Mouse (Mus musculus) gastrocnemius, postnatal 4 days (tissue): ENCODE data around the gene Ap1g1. TPM values are rescaled to one million over a fixed set of nuclear protein-coding genes. Genes with fewer than 3 reads are reported as not detected.

Experiments used
- DNase-seq, 2 experiments: peaks; one replicate each; pipeline ENCODE4 v3.0.0; 2021 to 2022; ENCODE audit warnings: low spot score in 2 of 2, mixed read lengths in 2 of 2
- total RNA-seq, 2 experiments: library from RNA; stranded (reverse); gene quantifications; 2 replicates each; pipeline ENCODE4 v1.2.3; 2021

The Ap1g1 gene
- total RNA-seq, 2 experiments from 2014 or later: 46.7 to 51.7 TPM

GRCm38 (mm10) chr8:109779431-109780228 lies 1.3 kb downstream of the Ap1g1 start:
- DNase-seq: no peak

DNA sequence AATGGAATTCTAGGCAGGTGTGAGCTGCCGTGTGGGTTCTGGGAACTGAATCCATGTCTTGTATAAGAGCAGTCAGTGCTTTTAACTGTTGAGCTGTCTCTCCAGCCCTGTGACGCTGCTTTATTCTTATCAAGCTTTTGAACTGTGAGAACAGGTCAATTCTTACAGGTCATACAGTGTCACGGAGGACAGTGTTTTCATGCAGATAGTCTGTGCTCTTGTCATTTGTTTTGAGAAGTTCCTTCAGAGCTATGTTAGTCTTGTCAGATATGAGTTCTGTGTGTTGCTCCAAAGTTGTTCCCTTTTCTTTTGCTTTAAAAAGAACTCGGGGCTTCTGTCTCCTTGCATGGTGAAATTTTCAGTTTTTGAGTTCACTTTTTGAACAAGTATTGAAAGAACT lies 2.2 kb downstream of the Ap1g1 start:
- DNase-seq: no peak

- no peak for DNase-seq
Observed at GRCm38 (mm10) chr8:109790938-109791337, 12.6 kb downstream of the Ap1g1 start.

GRCm38 (mm10) chr8:109795166-109795565 lies 16.8 kb downstream of the Ap1g1 start:
- no peak for DNase-seq

- no peak for DNase-seq
Observed at GRCm38 (mm10) chr8:109798721-109799120, 20.4 kb downstream of the Ap1g1 start.

DNA sequence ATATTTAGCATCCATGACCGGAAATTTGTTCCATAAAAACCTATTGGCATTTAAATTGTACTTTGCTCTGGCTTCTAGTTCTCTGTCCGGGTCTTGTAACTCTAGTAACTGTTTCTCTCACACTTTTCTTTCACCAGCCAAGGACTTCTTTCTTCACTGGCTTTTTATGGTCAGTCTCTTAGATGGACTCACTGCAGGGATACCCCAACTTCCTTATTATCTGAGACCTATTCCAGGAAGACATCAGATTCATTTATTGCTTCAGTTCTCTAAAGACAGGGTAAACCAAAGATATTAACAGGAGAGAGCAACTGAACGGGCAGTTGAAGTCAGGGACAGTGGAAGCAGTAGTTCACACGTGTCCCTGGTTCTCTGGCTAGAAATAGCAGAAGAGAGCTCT lies 20.9 kb downstream of the Ap1g1 start:
- no peak for DNase-seq

- no peak for DNase-seq
Observed at GRCm38 (mm10) chr8:109800325-109800724, 22.0 kb downstream of the Ap1g1 start.

DNA sequence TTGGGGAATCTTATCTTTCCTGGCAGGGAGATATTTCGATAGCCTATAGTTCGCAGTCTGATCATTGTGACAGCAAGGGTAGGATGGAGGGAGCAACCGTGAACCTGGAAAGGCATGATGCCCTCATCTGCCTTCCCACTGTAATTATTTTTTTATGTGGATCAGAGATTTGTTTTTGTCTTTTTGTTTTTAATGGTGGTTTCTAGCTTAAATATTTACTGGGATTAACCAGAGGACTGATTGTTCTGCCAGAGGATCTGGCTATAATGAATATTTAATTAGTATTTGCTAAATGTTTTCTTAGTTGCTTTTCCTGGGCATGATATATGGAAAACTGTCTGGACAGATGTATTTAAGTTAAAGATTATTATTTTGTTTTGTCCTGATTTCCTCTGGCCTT lies 24.9 kb downstream of the Ap1g1 start:
- DNase-seq: no peak

DNA sequence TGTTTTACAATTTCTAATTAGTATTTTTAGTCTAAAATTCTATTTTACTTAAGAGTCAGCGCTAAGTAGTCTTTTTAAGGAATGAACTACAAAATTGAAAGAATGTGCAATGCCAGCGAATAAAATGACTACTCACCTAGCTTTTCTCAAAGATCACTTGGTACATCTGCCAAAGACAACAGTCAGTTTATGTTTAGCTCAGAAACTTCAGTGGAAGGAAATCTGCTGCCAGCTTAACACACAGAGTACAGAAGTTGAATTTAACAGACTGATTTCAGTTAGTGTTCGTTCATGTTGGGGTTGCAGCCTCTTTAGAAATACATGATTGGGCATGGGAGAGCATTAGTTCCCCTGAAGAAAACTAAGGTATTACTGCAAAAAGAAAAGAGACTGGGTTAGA lies 25.4 kb downstream of the Ap1g1 start:
- no peak for DNase-seq

DNA sequence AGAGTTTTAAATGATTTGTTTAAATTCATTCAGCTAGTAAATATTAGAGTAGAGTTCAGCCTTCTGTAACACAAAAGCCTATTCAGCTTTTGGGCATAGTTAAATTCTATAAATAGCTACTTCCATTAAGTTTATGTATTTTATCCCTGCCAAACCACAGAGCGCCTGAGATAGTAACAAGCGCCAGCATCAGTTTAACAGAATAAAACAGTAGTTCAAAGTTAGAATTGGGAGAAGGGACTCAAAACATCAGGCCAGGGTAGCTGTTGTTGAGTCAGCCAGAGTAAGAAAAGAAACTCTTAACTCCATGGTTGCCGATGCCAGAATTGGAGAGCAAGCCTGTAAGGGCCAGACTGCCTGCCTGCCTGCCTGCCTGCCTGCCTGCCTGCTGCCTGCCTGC lies 28.2 kb downstream of the Ap1g1 start:
- DNase-seq: no peak

DNA sequence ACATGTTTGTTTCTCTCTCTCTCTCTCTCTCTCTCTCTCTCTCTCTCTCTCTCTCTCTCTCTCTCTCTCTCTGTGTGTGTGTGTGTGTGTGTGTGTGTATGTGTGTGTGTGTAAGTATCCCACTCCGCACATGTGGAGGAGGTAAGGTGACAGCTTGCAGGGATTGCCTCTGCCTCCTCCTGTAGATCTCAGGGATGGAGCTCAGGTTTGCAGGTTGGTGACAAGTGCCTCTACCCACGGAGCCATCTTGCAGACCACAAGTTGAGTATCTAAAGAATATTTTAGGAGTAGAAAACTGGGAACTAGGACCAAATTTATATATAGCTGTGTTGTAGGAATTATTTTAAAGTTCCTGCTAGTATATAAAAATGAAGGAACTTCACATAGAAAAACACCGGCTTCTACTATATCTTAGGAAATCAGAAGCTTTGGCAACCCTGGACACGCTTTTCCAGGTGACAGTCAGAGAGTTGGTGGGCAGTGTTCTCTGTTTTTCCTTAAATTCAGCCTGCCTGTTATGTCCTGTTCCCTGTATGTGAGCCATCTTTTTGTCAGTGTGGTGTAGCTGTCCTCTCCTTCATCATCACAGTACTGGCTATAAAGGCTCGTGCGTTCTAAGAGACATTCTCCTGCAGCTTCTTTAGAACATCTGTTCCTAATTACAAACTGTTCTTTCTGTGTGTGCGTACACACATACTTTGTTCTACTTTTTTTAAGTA lies 29.2 kb downstream of the Ap1g1 start:
- no peak for DNase-seq

DNA sequence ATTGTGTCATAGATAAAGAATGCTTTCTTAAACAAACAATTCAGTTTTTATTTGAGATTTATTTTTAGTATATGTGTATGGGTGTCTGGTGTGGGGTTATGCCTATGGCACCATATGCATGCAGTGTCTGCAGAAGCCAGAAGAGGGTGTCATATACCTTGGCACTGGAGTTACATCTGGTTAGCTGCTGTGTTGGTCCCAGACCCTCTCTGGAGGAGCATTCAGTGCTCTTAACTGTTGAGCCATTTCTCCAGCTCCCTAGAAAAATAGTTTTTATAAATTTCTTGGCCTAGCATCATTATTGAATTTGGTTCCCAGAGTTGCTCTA lies 29.7 kb downstream of the Ap1g1 start:
- DNase-seq: no peak

DNA sequence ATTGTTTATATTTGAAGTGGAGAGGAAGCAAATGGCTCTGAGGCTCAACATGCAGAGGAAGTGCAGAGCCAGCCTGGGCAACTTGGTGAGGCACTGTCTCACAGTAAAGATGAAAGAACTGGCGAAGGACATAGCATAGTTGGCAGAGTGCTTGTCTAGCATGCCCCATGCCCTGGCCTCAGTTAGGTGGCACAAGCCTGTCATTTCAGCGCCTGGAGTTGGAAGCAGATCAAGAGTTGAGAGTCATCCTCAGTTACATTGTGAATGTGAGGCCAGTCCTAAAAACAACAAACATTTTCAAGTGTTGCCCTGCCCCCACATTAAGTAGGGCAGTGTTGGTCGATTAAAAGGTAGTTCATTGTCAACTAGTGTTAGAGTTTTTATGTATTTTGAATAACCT lies 32.1 kb downstream of the Ap1g1 start:
- no peak for DNase-seq

DNA sequence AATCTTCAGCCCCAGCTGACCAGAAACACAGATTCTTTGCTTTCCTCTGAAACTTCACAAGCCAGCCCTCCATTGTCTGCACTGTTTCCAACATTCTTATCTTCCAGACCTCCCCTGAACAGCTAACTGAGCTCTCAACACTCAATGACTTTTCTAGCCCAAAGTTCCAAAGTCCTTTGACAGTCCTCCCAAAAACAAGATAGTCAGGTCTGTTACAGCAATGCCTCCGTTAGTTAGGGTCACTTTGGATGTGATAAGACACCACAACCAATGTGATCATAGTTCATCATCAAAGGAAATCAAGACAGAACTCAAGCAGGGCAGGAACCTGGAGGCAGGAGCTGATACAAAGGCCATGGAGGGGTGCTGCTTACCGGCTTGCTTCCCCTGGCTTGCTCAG lies 36.9 kb downstream of the Ap1g1 start:
- no peak for DNase-seq

- DNase-seq: no peak
Observed at GRCm38 (mm10) chr8:109817933-109818332, 39.6 kb downstream of the Ap1g1 start.

- no peak for DNase-seq
Observed at GRCm38 (mm10) chr8:109823561-109823960, 45.2 kb downstream of the Ap1g1 start.

- no peak for DNase-seq
Observed at GRCm38 (mm10) chr8:109839822-109840221, 61.5 kb downstream of the Ap1g1 start.

GRCm38 (mm10) chr8:109842468-109842867 lies 64.1 kb downstream of the Ap1g1 start:
- no peak for DNase-seq

DNA sequence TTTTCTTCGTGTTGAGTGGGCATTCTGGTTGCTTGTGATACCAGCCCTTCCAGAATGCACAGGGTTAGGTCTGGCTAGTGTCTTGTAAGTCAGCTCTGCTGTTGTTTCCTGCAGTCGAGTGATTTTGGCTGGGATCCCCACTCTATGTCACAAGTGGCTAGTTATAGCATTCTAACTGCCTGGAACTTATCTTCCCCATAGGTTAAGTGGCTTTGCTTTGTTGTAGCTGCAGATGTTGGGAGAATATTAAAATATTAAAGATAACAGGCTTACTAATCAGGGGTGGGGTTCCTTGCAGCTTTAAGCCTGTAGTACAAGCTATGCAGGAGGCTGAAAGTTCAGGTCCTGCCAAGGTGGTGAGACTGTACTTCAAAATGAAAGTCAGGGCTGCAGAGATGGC lies 69.5 kb downstream of the Ap1g1 start:
- no peak for DNase-seq

DNA sequence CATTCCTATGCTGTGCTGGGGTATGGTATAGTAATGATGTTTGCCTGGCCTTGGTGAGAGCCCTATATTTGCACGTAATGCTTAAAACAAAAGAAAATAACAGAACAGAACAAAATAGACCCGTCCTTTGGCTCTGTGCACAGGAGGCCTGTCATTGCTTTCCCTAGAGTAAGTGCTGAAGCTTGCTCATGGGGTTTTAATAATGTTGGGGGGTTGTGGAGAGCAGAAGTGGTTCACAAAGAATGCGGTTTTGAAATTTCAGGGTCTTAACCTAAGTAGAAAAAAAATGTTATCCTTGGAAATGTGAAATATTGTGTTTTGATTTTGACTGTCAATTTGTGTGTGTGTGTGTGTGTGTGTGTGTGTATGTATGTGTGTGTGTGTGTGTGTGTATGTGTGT lies 70.6 kb downstream of the Ap1g1 start:
- DNase-seq: no peak

GRCm38 (mm10) chr8:109853423-109853822 lies 75.1 kb downstream of the Ap1g1 start:
- peak in 1 of 2 experiments; percentile 29 for DNase-seq

DNA sequence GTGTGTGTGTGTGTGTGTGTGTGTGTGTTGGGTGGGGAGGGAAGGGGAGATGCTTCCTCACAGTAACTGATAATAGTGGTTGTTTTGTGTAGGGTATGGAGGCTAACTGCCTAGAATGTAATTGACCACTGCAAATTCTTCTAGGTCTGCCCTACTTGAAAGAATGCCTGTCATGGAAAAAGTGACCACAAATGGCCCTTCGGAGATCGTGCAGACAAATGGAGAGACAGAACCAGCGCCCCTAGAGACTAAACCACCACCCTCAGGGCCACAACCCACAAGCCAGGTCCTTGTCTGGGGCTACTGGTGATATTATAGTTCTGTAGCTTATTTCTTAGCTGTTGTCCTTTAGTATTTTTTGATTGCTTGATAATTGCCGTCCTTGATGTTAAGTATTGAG lies 76.2 kb downstream of the Ap1g1 start:
- DNase-seq: no peak

DNA sequence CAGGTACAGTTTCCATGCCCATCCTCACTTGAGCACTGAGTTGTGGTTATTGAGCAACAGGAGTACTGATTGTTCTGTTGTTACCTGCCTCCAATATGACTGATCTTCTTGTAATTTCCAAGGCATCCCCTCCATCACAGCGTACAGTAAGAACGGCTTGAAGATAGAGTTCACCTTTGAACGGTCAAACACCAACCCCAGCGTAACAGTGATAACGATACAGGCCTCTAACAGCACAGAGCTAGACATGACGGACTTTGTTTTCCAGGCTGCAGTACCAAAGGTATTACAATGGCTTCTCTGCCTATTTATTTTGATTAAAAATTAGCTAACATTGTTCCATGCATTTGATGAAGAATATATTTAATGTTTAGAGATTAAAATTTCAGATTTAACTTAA lies 77.1 kb downstream of the Ap1g1 start:
- DNase-seq: no peak
